Mouse (Mus musculus): ENCODE data around the gene Fuz. TPM values are rescaled to one million over a fixed set of nuclear protein-coding genes. Genes with fewer than 3 reads are reported as not detected.

Gene Fuz
- polyA plus RNA-seq, 1 experiment from 2014 or later = 14.5 TPM

- H3K4me2 ChIP-seq (ENCODE audit: low read length) = no peak overlapping the region
- peaks cover 65% of the 10 kb centered on the region for H3K36me3 ChIP-seq (ENCODE audit: control insufficient read depth, insufficient read depth, low read length)
- no peaks in the 10 kb centered on the region for H3K9me3 ChIP-seq (ENCODE audit: control insufficient read depth, low read length)
- no peak for ATAC-seq (ENCODE audit: insufficient number of reproducible peaks, insufficient read depth, low FRiP score, low read depth)
- no peaks in the 10 kb centered on the region for H3K27me3 ChIP-seq (ENCODE audit: control insufficient read depth, insufficient read depth, low read length)
- H3K27ac ChIP-seq (replicated peaks in 1 of 2; ENCODE audit: control insufficient read depth in 1 of 2, insufficient read depth in 1 of 2, low read depth in 2 of 2, low read length in 2 of 2) = no peak overlapping the region
- H3K4me1 ChIP-seq (ENCODE audit: control insufficient read depth in 2 of 2, insufficient read depth in 2 of 2, low read length in 2 of 2) = peaks cover 29 to 43% of the 10 kb centered on the region in 2 experiments
- no peak overlapping the region for H3K9ac ChIP-seq (ENCODE audit: low read length)
- H3K4me3 ChIP-seq (ENCODE audit: control insufficient read depth in 1 of 2, insufficient read depth in 1 of 2, low read depth in 1 of 2, low read length in 2 of 2) = no peak overlapping the region
- 70% methylated on average over 8 of the region's 8 CpGs for WGBS
These were observed 33.4 kb upstream of the Fuz start for GRCm38 (mm10) chr7:44862434-44862833.

DNA sequence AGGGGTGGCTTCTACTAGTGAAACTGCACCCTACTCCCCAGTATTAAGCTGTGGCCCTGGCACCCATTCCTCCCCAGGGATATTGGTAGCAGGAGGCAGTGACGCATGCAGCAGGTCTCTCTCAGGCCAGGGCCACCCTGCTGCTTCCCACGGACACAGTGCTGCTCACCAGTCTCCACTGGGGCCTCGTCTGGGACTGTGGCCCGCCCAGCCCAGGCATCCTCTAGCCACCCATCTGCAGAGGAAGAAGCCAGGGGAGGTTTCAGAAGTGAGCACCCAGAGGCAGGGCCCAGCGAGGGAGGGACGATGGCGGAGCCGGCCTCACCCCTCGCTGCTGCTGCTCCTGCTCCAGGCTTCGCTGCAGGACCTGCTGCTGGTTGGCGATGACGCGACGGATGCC, 32.7 kb upstream of the Fuz start:
- no peak overlapping the region for H3K9ac ChIP-seq (ENCODE audit: low read length)

GRCm38 (mm10) chr7:44863982-44864494, 31.8 kb upstream of the Fuz start:
- 87% methylated on average over 11 of the region's 11 CpGs for WGBS
- Histone ChIP-seq H3K36me3 (ENCODE audit: control insufficient read depth, insufficient read depth, low read length) (peaks cover 62% of the 10 kb centered on the region), H3K27me3 (ENCODE audit: control insufficient read depth, insufficient read depth, low read length) (no peaks in the 10 kb centered on the region), H3K27ac (replicated peaks in 1 of 2; ENCODE audit: control insufficient read depth in 1 of 2, insufficient read depth in 1 of 2, low read depth in 2 of 2, low read length in 2 of 2) (peak overlapping the region in 1 of 2 experiments; percentile 100; a peak in 1 of 4 replicates), H3K4me1 (ENCODE audit: control insufficient read depth in 2 of 2, insufficient read depth in 2 of 2, low read length in 2 of 2) (peaks cover 38 to 46% of the 10 kb centered on the region in 2 experiments), H3K4me2 (ENCODE audit: low read length) (no peak overlapping the region; the same call in 1 of the 2 replicates), H3K9ac (ENCODE audit: low read length) (peak overlapping the region; percentile 97; the same call in 1 of the 2 replicates), H3K4me3 (ENCODE audit: control insufficient read depth in 1 of 2, insufficient read depth in 1 of 2, low read depth in 1 of 2, low read length in 2 of 2) (no peak overlapping the region), H3K9me3 (ENCODE audit: control insufficient read depth, low read length) (no peaks in the 10 kb centered on the region)
- no peak for ATAC-seq (ENCODE audit: insufficient number of reproducible peaks, insufficient read depth, low FRiP score, low read depth)

More for the DNA sequence above, 32.7 kb upstream of the Fuz start:
- ATAC-seq (ENCODE audit: insufficient number of reproducible peaks, insufficient read depth, low FRiP score, low read depth) = no peak
- peaks cover 66% of the 10 kb centered on the region for H3K36me3 ChIP-seq (ENCODE audit: control insufficient read depth, insufficient read depth, low read length)
- no peaks in the 10 kb centered on the region for H3K9me3 ChIP-seq (ENCODE audit: control insufficient read depth, low read length)
- WGBS = 90% methylated on average over 14 of the region's 14 CpGs
- H3K27ac ChIP-seq (replicated peaks in 1 of 2; ENCODE audit: control insufficient read depth in 1 of 2, insufficient read depth in 1 of 2, low read depth in 2 of 2, low read length in 2 of 2) = no peak overlapping the region; a peak in 1 of 4 replicates
- peaks cover 35 to 45% of the 10 kb centered on the region in 2 experiments for H3K4me1 ChIP-seq (ENCODE audit: control insufficient read depth in 2 of 2, insufficient read depth in 2 of 2, low read length in 2 of 2)
- H3K4me2 ChIP-seq (ENCODE audit: low read length) = no peak overlapping the region
- H3K27me3 ChIP-seq (ENCODE audit: control insufficient read depth, insufficient read depth, low read length) = no peaks in the 10 kb centered on the region
- no peak overlapping the region for H3K4me3 ChIP-seq (ENCODE audit: control insufficient read depth in 1 of 2, insufficient read depth in 1 of 2, low read depth in 1 of 2, low read length in 2 of 2)

DNA sequence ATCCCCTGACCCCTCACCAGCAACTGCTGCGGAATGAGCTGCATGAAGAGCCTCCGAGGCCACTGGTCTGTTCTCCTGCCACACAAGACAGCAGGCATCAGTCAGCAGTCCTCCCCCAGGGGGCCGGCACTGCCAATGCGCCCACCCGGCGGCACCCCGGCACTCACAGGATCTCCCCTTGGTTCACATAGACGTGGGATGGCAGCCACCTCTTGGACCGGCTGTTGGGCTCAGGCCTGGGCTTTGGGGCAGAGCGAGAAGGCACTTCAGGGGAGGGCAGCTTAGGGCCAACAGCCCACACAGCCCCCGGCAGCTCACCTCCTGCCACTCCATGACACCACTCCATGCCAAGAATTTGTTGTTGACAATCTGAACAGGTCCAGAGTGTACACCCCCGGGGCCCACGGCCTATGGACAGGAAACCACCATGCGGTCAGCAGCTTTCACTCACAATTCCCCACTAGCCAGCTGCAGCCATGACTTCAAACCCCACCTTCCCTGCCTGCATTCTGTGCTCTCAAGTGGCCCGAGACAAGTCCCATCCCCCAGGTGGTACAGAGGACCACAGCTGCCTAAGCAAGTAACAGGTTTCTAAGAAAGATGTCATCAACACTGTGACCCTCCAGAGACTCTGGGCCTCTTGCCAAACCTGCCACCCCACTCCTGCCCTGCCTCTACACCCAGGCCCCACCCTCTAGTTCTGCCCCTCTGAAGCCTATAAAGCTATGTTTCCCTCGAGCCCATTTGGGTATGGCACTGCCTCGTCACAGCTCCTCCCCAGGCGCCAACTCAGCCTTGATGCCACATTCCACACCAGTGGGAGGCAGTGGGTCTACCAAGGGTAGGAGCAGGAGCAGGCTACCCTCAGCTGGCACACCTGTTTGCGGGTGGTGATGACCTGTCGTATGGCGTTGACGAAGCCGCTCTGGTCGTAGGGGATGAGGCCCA, 31.0 kb upstream of the Fuz start:
- Histone ChIP-seq H3K4me3 (ENCODE audit: control insufficient read depth in 1 of 2, insufficient read depth in 1 of 2, low read depth in 1 of 2, low read length in 2 of 2) (no peak overlapping the region), H3K27me3 (ENCODE audit: control insufficient read depth, insufficient read depth, low read length) (no peaks in the 10 kb centered on the region), H3K9me3 (ENCODE audit: control insufficient read depth, low read length) (no peaks in the 10 kb centered on the region), H3K4me2 (ENCODE audit: low read length) (peak overlapping the region; percentile 92), H3K4me1 (ENCODE audit: control insufficient read depth in 2 of 2, insufficient read depth in 2 of 2, low read length in 2 of 2) (peaks cover 38 to 46% of the 10 kb centered on the region in 2 experiments), H3K27ac (replicated peaks in 1 of 2; ENCODE audit: control insufficient read depth in 1 of 2, insufficient read depth in 1 of 2, low read depth in 2 of 2, low read length in 2 of 2) (peak overlapping the region; percentile 27 to 100), H3K9ac (ENCODE audit: low read length) (peak overlapping the region; percentile 97), H3K36me3 (ENCODE audit: control insufficient read depth, insufficient read depth, low read length) (peaks cover 54% of the 10 kb centered on the region)
- WGBS = 63% methylated on average over 24 of the region's 24 CpGs
- ATAC-seq (ENCODE audit: insufficient number of reproducible peaks, insufficient read depth, low FRiP score, low read depth) = no peak

DNA sequence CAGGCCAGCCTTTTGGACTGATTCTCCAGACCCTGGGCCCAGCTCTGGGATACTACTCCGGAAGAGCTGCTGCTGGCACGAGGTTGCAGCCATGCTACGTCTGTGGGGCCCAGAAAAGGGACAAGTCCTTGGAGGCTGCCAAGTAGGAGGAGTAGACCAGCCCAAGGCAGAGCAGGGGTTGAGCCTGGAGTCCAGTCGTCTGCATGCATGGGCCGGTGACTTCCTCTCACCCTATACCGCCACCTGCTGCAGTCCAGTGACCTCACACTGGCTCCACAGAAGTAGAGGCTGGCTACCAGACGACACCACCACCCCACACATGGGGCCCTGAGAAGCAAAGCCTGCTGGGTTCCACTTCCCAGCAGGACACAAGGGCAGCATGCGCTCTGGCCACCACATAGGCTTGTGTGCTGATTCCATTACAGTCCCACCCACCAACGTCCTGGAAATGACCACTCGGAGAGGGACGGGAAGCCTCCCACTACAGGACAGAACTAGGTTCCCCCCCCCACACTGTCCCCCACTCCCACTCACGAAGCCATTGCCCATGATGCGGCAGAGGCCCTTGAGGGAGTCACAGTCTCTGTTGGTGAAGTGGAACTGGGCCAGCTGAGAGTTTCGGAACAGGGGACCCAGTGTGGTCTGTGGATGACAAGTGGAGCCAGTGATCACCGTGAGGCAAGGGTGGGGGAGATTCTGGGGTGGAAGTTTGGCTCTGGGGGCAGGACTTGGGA, 29.4 kb upstream of the Fuz start:
- ATAC-seq (ENCODE audit: insufficient number of reproducible peaks, insufficient read depth, low FRiP score, low read depth) = peak; percentile 15; the same call in 1 of the 2 replicates
- Histone ChIP-seq H3K9me3 (ENCODE audit: control insufficient read depth, low read length) (no peaks in the 10 kb centered on the region), H3K9ac (ENCODE audit: low read length) (peak overlapping the region; percentile 97), H3K4me3 (ENCODE audit: control insufficient read depth in 1 of 2, insufficient read depth in 1 of 2, low read depth in 1 of 2, low read length in 2 of 2) (peak overlapping the region; percentile 2 to 77; a peak in 3 of 4 replicates), H3K27ac (replicated peaks in 1 of 2; ENCODE audit: control insufficient read depth in 1 of 2, insufficient read depth in 1 of 2, low read depth in 2 of 2, low read length in 2 of 2) (peak overlapping the region; percentile 79 to 100), H3K4me1 (ENCODE audit: control insufficient read depth in 2 of 2, insufficient read depth in 2 of 2, low read length in 2 of 2) (peaks cover 40 to 56% of the 10 kb centered on the region in 2 experiments), H3K27me3 (ENCODE audit: control insufficient read depth, insufficient read depth, low read length) (no peaks in the 10 kb centered on the region), H3K36me3 (ENCODE audit: control insufficient read depth, insufficient read depth, low read length) (peaks cover 52% of the 10 kb centered on the region), H3K4me2 (ENCODE audit: low read length) (peak overlapping the region; percentile 92)
- WGBS = 36% methylated on average over 15 of the region's 15 CpGs

- no peak for ATAC-seq (ENCODE audit: insufficient number of reproducible peaks, insufficient read depth, low FRiP score, low read depth)
- Histone ChIP-seq H3K27ac (replicated peaks in 1 of 2; ENCODE audit: control insufficient read depth in 1 of 2, insufficient read depth in 1 of 2, low read depth in 2 of 2, low read length in 2 of 2) (peak overlapping the region; percentile 79 to 100; a peak in 3 of 4 replicates), H3K9ac (ENCODE audit: low read length) (peak overlapping the region; percentile 97), H3K4me1 (ENCODE audit: control insufficient read depth in 2 of 2, insufficient read depth in 2 of 2, low read length in 2 of 2) (peaks cover 40 to 56% of the 10 kb centered on the region in 2 experiments), H3K4me2 (ENCODE audit: low read length) (peak overlapping the region; percentile 92), H3K9me3 (ENCODE audit: control insufficient read depth, low read length) (no peaks in the 10 kb centered on the region), H3K27me3 (ENCODE audit: control insufficient read depth, insufficient read depth, low read length) (no peaks in the 10 kb centered on the region), H3K4me3 (ENCODE audit: control insufficient read depth in 1 of 2, insufficient read depth in 1 of 2, low read depth in 1 of 2, low read length in 2 of 2) (peak overlapping the region; percentile 77 to 95; a peak in 3 of 4 replicates), H3K36me3 (ENCODE audit: control insufficient read depth, insufficient read depth, low read length) (peaks cover 45% of the 10 kb centered on the region)
- 64% methylated on average over 19 of the region's 19 CpGs for WGBS
These were observed 28.7 kb upstream of the Fuz start for GRCm38 (mm10) chr7:44867010-44867702.

GRCm38 (mm10) chr7:44867802-44868201, 28.1 kb upstream of the Fuz start:
- 42% methylated on average over 9 of the region's 9 CpGs for WGBS
- Histone ChIP-seq H3K27me3 (ENCODE audit: control insufficient read depth, insufficient read depth, low read length) (no peaks in the 10 kb centered on the region), H3K9me3 (ENCODE audit: control insufficient read depth, low read length) (no peaks in the 10 kb centered on the region), H3K4me1 (ENCODE audit: control insufficient read depth in 2 of 2, insufficient read depth in 2 of 2, low read length in 2 of 2) (peaks cover 41 to 59% of the 10 kb centered on the region in 2 experiments), H3K36me3 (ENCODE audit: control insufficient read depth, insufficient read depth, low read length) (peaks cover 39% of the 10 kb centered on the region), H3K9ac (ENCODE audit: low read length) (peak overlapping the region; percentile 97), H3K4me2 (ENCODE audit: low read length) (peak overlapping the region; percentile 92), H3K4me3 (ENCODE audit: control insufficient read depth in 1 of 2, insufficient read depth in 1 of 2, low read depth in 1 of 2, low read length in 2 of 2) (peak overlapping the region; percentile 77 to 95), H3K27ac (replicated peaks in 1 of 2; ENCODE audit: control insufficient read depth in 1 of 2, insufficient read depth in 1 of 2, low read depth in 2 of 2, low read length in 2 of 2) (peak overlapping the region; percentile 13 to 100; a peak in 2 of 4 replicates)
- ATAC-seq (ENCODE audit: insufficient number of reproducible peaks, insufficient read depth, low FRiP score, low read depth) = no peak

Data from heart, embryonic 14.5 days (tissue).